Mouse (Mus musculus) thymus, adult 2 months (tissue): ENCODE measurements around the gene Lgr4.

Experiments used
- CTCF ChIP-seq: fragments of 200-500 bp; IDR thresholded peaks from 2 replicates; pipeline ENCODE4 v1.5.1; 2012; ENCODE audit warnings: mild to moderate bottlenecking, control low read depth, low read length, moderate library complexity, borderline replicate concordance; ENCODE audit not compliant: control insufficient read depth, poor library complexity, insufficient read depth; ENCODE audit errors: extremely low read depth
- POLR2A ChIP-seq: fragments of 200-500 bp; IDR thresholded peaks from 2 replicates; pipeline ENCODE4 v1.6.1; 2012; ENCODE audit warnings: mild to moderate bottlenecking, low read length, control low read depth, moderate library complexity; ENCODE audit not compliant: control insufficient read depth, poor library complexity, insufficient read depth; ENCODE audit errors: extremely low read depth

- TF ChIP-seq POLR2A (no peak), CTCF (no peak)
These were observed 53.4 kb downstream of the Lgr4 start for GRCm38 (mm10) chr2:109970744-109971410.
